Mouse (Mus musculus): Measurements from ENCODE around the gene Mt1. TPM values are rescaled to one million over a fixed set of nuclear protein-coding genes. Genes with fewer than 3 reads are reported as not detected.
"Not testable (repeated sequence)": the region's sequence is repeated elsewhere in the genome, so short reads cannot be mapped to it uniquely, and the experiment has no call there.

Mt1 gene
- polyA plus RNA-seq, 1 experiment from 2014 or later: 86.0 TPM

- no peak overlapping the region for H3K4me2 ChIP-seq (ENCODE audit: low read length)
- 23% methylated on average over 5 of the region's 5 CpGs for WGBS
- no peak for ATAC-seq
Observed at GRCm38 (mm10) chr8:94148236-94148635, 30.6 kb upstream of the Mt1 start.

GRCm38 (mm10) chr8:94150925-94151324 lies 28.0 kb upstream of the Mt1 start:
- Histone ChIP-seq H3K9me3 (replicated peaks; ENCODE audit: control insufficient read depth, low read length, poor library complexity, severe bottlenecking) (no peaks in the 10 kb centered on the region), H3K9ac (ENCODE audit: low read depth, low read length) (no peak overlapping the region), H3K27me3 (ENCODE audit: control insufficient read depth, insufficient read depth, low read depth, low read length) (no peaks in the 10 kb centered on the region), H3K36me3 (ENCODE audit: control insufficient read depth, insufficient read depth, low read length) (no peaks in the 10 kb centered on the region), H3K4me2 (ENCODE audit: low read length) (no peak overlapping the region), H3K27ac (ENCODE audit: low read length) (no peak overlapping the region), H3K4me1 (ENCODE audit: control insufficient read depth, insufficient read depth, low read length) (peaks cover 17% of the 10 kb centered on the region), H3K4me3 (ENCODE audit: low read depth, low read length) (no peak overlapping the region)
- ATAC-seq: no peak
- WGBS: 81% methylated on average over 5 of the region's 5 CpGs

More at GRCm38 (mm10) chr8:94148236-94148635, 30.6 kb upstream of the Mt1 start:
- no peaks in the 10 kb centered on the region for H3K27me3 ChIP-seq (ENCODE audit: control insufficient read depth, insufficient read depth, low read depth, low read length)
- peaks cover 13% of the 10 kb centered on the region for H3K4me1 ChIP-seq (ENCODE audit: control insufficient read depth, insufficient read depth, low read length)
- no peak overlapping the region for H3K9ac ChIP-seq (ENCODE audit: low read depth, low read length)
- H3K9me3 ChIP-seq (replicated peaks; ENCODE audit: control insufficient read depth, low read length, poor library complexity, severe bottlenecking): no peaks in the 10 kb centered on the region
- H3K36me3 ChIP-seq (ENCODE audit: control insufficient read depth, insufficient read depth, low read length): no peaks in the 10 kb centered on the region
- no peak overlapping the region for H3K27ac ChIP-seq (ENCODE audit: low read length)
- no peak overlapping the region for H3K4me3 ChIP-seq (ENCODE audit: low read depth, low read length)

- Histone ChIP-seq H3K4me1 (ENCODE audit: control insufficient read depth, insufficient read depth, low read length) (peaks cover 17% of the 10 kb centered on the region), H3K4me2 (ENCODE audit: low read length) (peak within 1 kb of the TSS; percentile 79), H3K4me3 (ENCODE audit: low read depth, low read length) (peak within 1 kb of the TSS; percentile 57), H3K27ac (ENCODE audit: low read length) (peak within 1 kb of the TSS; percentile 75), H3K36me3 (ENCODE audit: control insufficient read depth, insufficient read depth, low read length) (no peaks in the 10 kb centered on the region), H3K9ac (ENCODE audit: low read depth, low read length) (peak within 1 kb of the TSS; percentile 72), H3K9me3 (replicated peaks; ENCODE audit: control insufficient read depth, low read length, poor library complexity, severe bottlenecking) (no peaks in the 10 kb centered on the region), H3K27me3 (ENCODE audit: control insufficient read depth, insufficient read depth, low read depth, low read length) (no peaks in the 10 kb centered on the region)
- ATAC-seq: peak; percentile 86
- 2% methylated on average over 29 of the region's 29 CpGs for WGBS
Observed at GRCm38 (mm10) chr8:94152513-94153300, 26.2 kb upstream of the Mt1 start, which contains the start of gene Mt3. TSS of gene Mt3 (plus strand) at chr8:94152607.

GRCm38 (mm10) chr8:94153451-94153850 lies 25.4 kb upstream of the Mt1 start:
- H3K4me2 ChIP-seq (ENCODE audit: low read length): peak overlapping the region; percentile 79
- peak overlapping the region; percentile 75 for H3K27ac ChIP-seq (ENCODE audit: low read length)
- H3K27me3 ChIP-seq (ENCODE audit: control insufficient read depth, insufficient read depth, low read depth, low read length): no peaks in the 10 kb centered on the region
- peaks cover 17% of the 10 kb centered on the region for H3K4me1 ChIP-seq (ENCODE audit: control insufficient read depth, insufficient read depth, low read length)
- H3K36me3 ChIP-seq (ENCODE audit: control insufficient read depth, insufficient read depth, low read length): no peaks in the 10 kb centered on the region
- H3K4me3 ChIP-seq (ENCODE audit: low read depth, low read length): peak overlapping the region; percentile 57
- ATAC-seq: peak; percentile 49; the same call in 1 of the 2 replicates
- H3K9ac ChIP-seq (ENCODE audit: low read depth, low read length): peak overlapping the region; percentile 72
- H3K9me3 ChIP-seq (replicated peaks; ENCODE audit: control insufficient read depth, low read length, poor library complexity, severe bottlenecking): no peaks in the 10 kb centered on the region
- WGBS: 25% methylated on average over 7 of the region's 7 CpGs

- H3K36me3 ChIP-seq (ENCODE audit: control insufficient read depth, insufficient read depth, low read length): no peaks in the 10 kb centered on the region
- H3K27ac ChIP-seq (ENCODE audit: low read length): peak overlapping the region; percentile 75; the same call in 1 of the 2 replicates
- no peak for ATAC-seq
- H3K4me2 ChIP-seq (ENCODE audit: low read length): no peak overlapping the region
- peaks cover 17% of the 10 kb centered on the region for H3K4me1 ChIP-seq (ENCODE audit: control insufficient read depth, insufficient read depth, low read length)
- WGBS: 43% methylated on average over 6 of the region's 6 CpGs
- H3K27me3 ChIP-seq (ENCODE audit: control insufficient read depth, insufficient read depth, low read depth, low read length): no peaks in the 10 kb centered on the region
- H3K4me3 ChIP-seq (ENCODE audit: low read depth, low read length): no peak overlapping the region
- H3K9ac ChIP-seq (ENCODE audit: low read depth, low read length): no peak overlapping the region
- no peaks in the 10 kb centered on the region for H3K9me3 ChIP-seq (replicated peaks; ENCODE audit: control insufficient read depth, low read length, poor library complexity, severe bottlenecking)
Observed at GRCm38 (mm10) chr8:94154537-94154936, 24.3 kb upstream of the Mt1 start.

GRCm38 (mm10) chr8:94156092-94156491 lies 22.8 kb upstream of the Mt1 start:
- ATAC-seq: no peak
- H3K36me3 ChIP-seq (ENCODE audit: control insufficient read depth, insufficient read depth, low read length): no peaks in the 10 kb centered on the region
- H3K4me1 ChIP-seq (ENCODE audit: control insufficient read depth, insufficient read depth, low read length): peaks cover 17% of the 10 kb centered on the region
- no peak overlapping the region for H3K27ac ChIP-seq (ENCODE audit: low read length)
- no peaks in the 10 kb centered on the region for H3K27me3 ChIP-seq (ENCODE audit: control insufficient read depth, insufficient read depth, low read depth, low read length)
- WGBS: 69% methylated on average over 4 of the region's 4 CpGs
- no peak overlapping the region for H3K9ac ChIP-seq (ENCODE audit: low read depth, low read length)
- no peak overlapping the region for H3K4me2 ChIP-seq (ENCODE audit: low read length)
- H3K4me3 ChIP-seq (ENCODE audit: low read depth, low read length): no peak overlapping the region
- no peaks in the 10 kb centered on the region for H3K9me3 ChIP-seq (replicated peaks; ENCODE audit: control insufficient read depth, low read length, poor library complexity, severe bottlenecking)

GRCm38 (mm10) chr8:94165772-94166171 lies 13.1 kb upstream of the Mt1 start:
- not testable (repeated sequence) for H3K9me3 ChIP-seq (replicated peaks; ENCODE audit: control insufficient read depth, low read length, poor library complexity, severe bottlenecking); H3K4me3 ChIP-seq (ENCODE audit: low read depth, low read length); H3K9ac ChIP-seq (ENCODE audit: low read depth, low read length); ATAC-seq; H3K27me3 ChIP-seq (ENCODE audit: control insufficient read depth, insufficient read depth, low read depth, low read length); H3K27ac ChIP-seq (ENCODE audit: low read length); H3K36me3 ChIP-seq (ENCODE audit: control insufficient read depth, insufficient read depth, low read length); H3K4me2 ChIP-seq (ENCODE audit: low read length); H3K4me1 ChIP-seq (ENCODE audit: control insufficient read depth, insufficient read depth, low read length)
- 80% methylated on average over 8 of the region's 8 CpGs for WGBS

GRCm38 (mm10) chr8:94167244-94167643 lies 11.6 kb upstream of the Mt1 start:
- Histone ChIP-seq H3K27me3 (ENCODE audit: control insufficient read depth, insufficient read depth, low read depth, low read length) (peaks cover 18% of the 10 kb centered on the region), H3K4me2 (ENCODE audit: low read length) (peak overlapping the region; percentile 30; the same call in 1 of the 2 replicates), H3K9ac (ENCODE audit: low read depth, low read length) (peak overlapping the region; percentile 7; the same call in 1 of the 2 replicates), H3K36me3 (ENCODE audit: control insufficient read depth, insufficient read depth, low read length) (no peaks in the 10 kb centered on the region), H3K27ac (ENCODE audit: low read length) (no peak overlapping the region), H3K9me3 (replicated peaks; ENCODE audit: control insufficient read depth, low read length, poor library complexity, severe bottlenecking) (no peaks in the 10 kb centered on the region), H3K4me1 (ENCODE audit: control insufficient read depth, insufficient read depth, low read length) (peaks cover 8% of the 10 kb centered on the region), H3K4me3 (ENCODE audit: low read depth, low read length) (no peak overlapping the region)
- 2% methylated on average over 6 of the region's 6 CpGs for WGBS
- peak; percentile 60; the same call in 1 of the 2 replicates for ATAC-seq

- Histone ChIP-seq H3K27me3 (ENCODE audit: control insufficient read depth, insufficient read depth, low read depth, low read length) (peaks cover 37% of the 10 kb centered on the region), H3K4me2 (ENCODE audit: low read length) (no peak overlapping the region), H3K27ac (ENCODE audit: low read length) (no peak overlapping the region), H3K4me3 (ENCODE audit: low read depth, low read length) (no peak overlapping the region), H3K4me1 (ENCODE audit: control insufficient read depth, insufficient read depth, low read length) (peaks cover 19% of the 10 kb centered on the region), H3K9ac (ENCODE audit: low read depth, low read length) (no peak overlapping the region), H3K9me3 (replicated peaks; ENCODE audit: control insufficient read depth, low read length, poor library complexity, severe bottlenecking) (no peaks in the 10 kb centered on the region), H3K36me3 (ENCODE audit: control insufficient read depth, insufficient read depth, low read length) (no peaks in the 10 kb centered on the region)
- no peak for ATAC-seq
- 86% methylated on average over 5 of the region's 5 CpGs for WGBS
Observed at GRCm38 (mm10) chr8:94169547-94169946, 9.3 kb upstream of the Mt1 start.

Data from midbrain, embryonic 16.5 days (tissue).